Mouse (Mus musculus) C2C12 (cell line): ENCODE measurements around the gene Ly6g6d. TPM values are rescaled to one million over a fixed set of nuclear protein-coding genes. Genes with fewer than 3 reads are reported as not detected.
A peak's percentile ranks its signal among the peaks of the same experiment; 100 is the strongest.

Source experiments
- H3K27me3 ChIP-seq: one replicate; pipeline ENCODE4 v1.6.1; 2011; ENCODE audit not compliant: control insufficient read depth, insufficient read depth, insufficient read length
- H3K36me3 ChIP-seq: one replicate; pipeline ENCODE4 v1.6.1; 2011; ENCODE audit not compliant: control insufficient read depth, insufficient read depth
- H3K4me3 ChIP-seq: one replicate; pipeline ENCODE4 v1.5.1; 2011; ENCODE audit warnings: mild to moderate bottlenecking, control low read depth; ENCODE audit not compliant: poor library complexity, insufficient read depth, severe bottlenecking
- H3K79me2 ChIP-seq: one replicate; pipeline ENCODE4 v1.6.1; 2011; ENCODE audit not compliant: control insufficient read depth, insufficient read depth
- H3K79me3 ChIP-seq: one replicate; pipeline ENCODE4 v1.6.1; 2011; ENCODE audit warnings: low read depth, control low read depth
- H3ac ChIP-seq: one replicate; pipeline ENCODE3; 2011; ENCODE audit warnings: low read depth; ENCODE audit not compliant: control insufficient read depth, insufficient read length
- CEBPB ChIP-seq: IDR thresholded peaks from one replicate; pipeline ENCODE4 v1.6.1; 2011; ENCODE audit warnings: low read depth, mild to moderate bottlenecking, control low read depth, moderate library complexity
- CTCF ChIP-seq: IDR thresholded peaks from one replicate; pipeline ENCODE4 v1.5.1; 2011; ENCODE audit not compliant: control insufficient read depth, insufficient read depth, insufficient read length
- FOSL1 ChIP-seq: IDR thresholded peaks from one replicate; pipeline ENCODE4 v1.8.0; 2011; ENCODE audit warnings: mild to moderate bottlenecking, low read length; ENCODE audit not compliant: poor library complexity, insufficient read depth, severe bottlenecking
- MAX ChIP-seq: IDR thresholded peaks from one replicate; pipeline ENCODE4 v1.6.1; 2011; ENCODE audit warnings: mild to moderate bottlenecking, control low read depth
- MYOD1 ChIP-seq: IDR thresholded peaks from one replicate; pipeline ENCODE4 v1.6.1; 2011; ENCODE audit warnings: low read depth; ENCODE audit not compliant: control insufficient read depth, insufficient read length
- MYOG ChIP-seq: IDR thresholded peaks from one replicate; pipeline ENCODE4 v1.6.1; 2011; ENCODE audit not compliant: control insufficient read depth, insufficient read length; ENCODE audit errors: extremely low read depth
- USF1 ChIP-seq: IDR thresholded peaks from one replicate; pipeline ENCODE4 v1.6.1; 2011; ENCODE audit warnings: low read depth, mild to moderate bottlenecking, control low read depth, moderate library complexity
- polyA plus RNA-seq: library from polyadenylated mRNA; unstranded; fragments of >200 nt; fragmentation: generic; extraction: Trizol; gene quantifications from one replicate; pipeline ENCODE4 v1.2.1, GENCODE M21; 2012; ENCODE audit warnings: missing spikeins

Ly6g6d gene
- polyA plus RNA-seq, 1 experiment: not detected

DNA sequence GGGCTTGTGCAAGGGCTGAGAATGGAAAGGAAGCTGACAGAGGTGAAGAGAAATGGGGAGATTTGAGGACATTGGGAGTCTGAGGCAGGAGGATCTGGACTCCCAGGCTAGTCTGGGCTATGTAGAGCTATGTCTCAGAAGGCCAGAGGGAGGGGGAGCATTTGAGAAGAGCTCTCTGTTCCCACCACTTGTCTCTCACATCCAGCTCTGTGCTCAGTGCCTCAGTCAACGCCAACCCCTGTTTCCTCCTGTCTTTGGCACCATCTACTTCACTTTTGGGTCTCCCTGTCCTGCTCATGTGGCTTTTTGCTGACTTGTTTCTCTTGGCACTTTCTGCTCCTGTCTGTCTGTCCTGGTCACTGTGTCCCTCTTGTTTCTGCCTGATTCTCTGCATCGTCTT, 580 bp downstream of the Ly6g6d start:
- TF ChIP-seq CTCF (no peak), MYOD1 (no peak), USF1 (no peak), CEBPB (no peak), FOSL1 (no peak), MYOG (no peak)
- no peaks in the 10 kb centered on the region for H3K79me3 ChIP-seq
- H3K36me3 ChIP-seq: no peaks in the 10 kb centered on the region

DNA sequence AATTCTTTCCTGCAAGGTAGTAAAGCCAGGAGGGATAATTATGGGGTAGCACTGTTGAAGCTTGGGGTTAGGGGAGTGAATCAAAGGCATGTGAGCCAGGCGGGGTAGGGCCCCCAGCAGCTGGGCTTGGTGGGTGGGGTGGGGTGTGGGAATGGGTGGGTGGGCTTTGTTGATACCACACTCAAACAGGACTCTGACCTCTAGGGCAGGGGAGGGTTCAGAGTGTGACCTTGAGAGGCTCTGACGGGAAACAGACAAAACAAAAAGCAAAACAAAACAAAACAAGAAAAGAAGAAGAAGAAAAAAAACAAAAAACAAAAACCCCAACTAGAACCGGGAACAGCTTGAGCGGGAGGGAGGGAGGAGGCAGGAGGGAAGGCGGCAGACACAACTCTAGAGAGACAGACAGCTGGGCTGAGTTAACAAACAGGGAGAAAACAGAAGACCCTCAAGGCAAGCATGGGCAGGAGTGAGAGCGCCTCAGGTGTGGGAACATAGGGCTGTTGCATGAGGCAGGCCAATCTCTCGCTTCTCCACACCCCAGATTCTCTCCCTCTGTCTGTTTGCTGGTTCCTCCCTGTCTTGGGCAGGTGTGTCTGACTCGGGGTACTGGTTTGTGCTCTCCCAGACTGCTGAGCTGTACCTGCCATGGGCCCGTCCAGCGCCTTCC, 1.2 kb downstream of the Ly6g6d start, which contains the start of gene Ly6g6e:
Gene Ly6g6e (plus strand): TSS at position 396 of the 670 bp plus-strand sequence.
- H3K27me3 ChIP-seq: peaks cover 19% of the 10 kb centered on the region
- no peak for TF ChIP-seq FOSL1
- H3K79me2 ChIP-seq: no peaks in the 10 kb centered on the region
- H3K79me3 ChIP-seq: no peaks in the 10 kb centered on the region
- H3ac ChIP-seq: peak within 1 kb of the TSS; percentile 42
- no peaks in the 10 kb centered on the region for H3K36me3 ChIP-seq
- no peak within 1 kb of the TSS for H3K4me3 ChIP-seq

More for the DNA sequence above, 580 bp downstream of the Ly6g6d start:
- Histone ChIP-seq H3ac (no peak overlapping the region), H3K4me3 (no peak overlapping the region), H3K27me3 (peaks cover 19% of the 10 kb centered on the region), H3K79me2 (no peaks in the 10 kb centered on the region)

DNA sequence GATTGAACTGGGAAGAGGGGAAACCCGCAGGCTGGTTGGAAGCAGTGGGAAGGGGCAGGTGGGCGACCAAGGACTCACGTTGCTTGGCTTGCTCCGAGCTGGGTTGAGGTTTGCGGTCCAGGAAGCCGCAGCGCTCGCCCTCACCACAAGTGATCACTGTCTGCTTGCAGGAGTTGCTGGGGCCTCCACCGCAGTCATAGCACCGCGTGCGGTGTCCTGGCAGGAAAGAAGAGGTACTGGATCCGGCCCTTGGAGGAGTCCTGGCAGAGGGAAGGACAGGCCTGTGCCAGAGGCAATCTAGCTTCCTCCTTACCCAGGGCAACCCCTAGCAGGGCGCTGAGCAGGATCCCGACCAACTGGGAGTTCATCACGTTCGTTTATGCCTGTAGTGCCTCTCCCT, 3.8 kb downstream of the Ly6g6d start:
- Histone ChIP-seq H3K4me3 (no peak overlapping the region), H3K27me3 (peaks cover 17% of the 10 kb centered on the region), H3K36me3 (no peaks in the 10 kb centered on the region), H3K79me3 (no peaks in the 10 kb centered on the region), H3K79me2 (no peaks in the 10 kb centered on the region), H3ac (no peak overlapping the region)
- TF ChIP-seq MYOG: no peak
- TF ChIP-seq MYOD1: no peak
- TF ChIP-seq MAX: no peak
- TF ChIP-seq CTCF: no peak
- no peak for TF ChIP-seq USF1
- no peak for TF ChIP-seq FOSL1
- no peak for TF ChIP-seq CEBPB

DNA sequence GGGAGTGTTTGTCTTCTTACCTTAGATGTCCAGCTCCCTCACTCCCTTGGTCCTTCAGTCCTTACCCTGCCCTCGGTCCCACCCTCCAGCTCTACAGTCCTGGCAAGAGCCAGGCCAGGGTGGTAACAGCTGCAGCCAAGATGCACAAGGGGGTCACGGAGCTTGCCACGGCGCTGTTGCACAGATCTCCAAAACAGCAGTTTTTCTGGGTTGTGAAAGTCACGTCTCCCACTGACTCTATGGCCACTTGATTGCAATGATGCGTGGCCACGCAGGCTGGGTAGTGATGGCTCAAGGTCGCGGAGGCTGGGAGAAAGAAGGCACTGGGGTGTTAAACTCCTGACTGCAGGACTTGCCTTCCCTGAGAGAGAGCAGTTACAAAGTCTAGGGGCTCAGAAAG, 6.4 kb downstream of the Ly6g6d start:
- Histone ChIP-seq H3ac (no peak overlapping the region), H3K27me3 (peaks cover 3% of the 10 kb centered on the region), H3K79me2 (no peaks in the 10 kb centered on the region), H3K4me3 (no peak overlapping the region), H3K36me3 (no peaks in the 10 kb centered on the region), H3K79me3 (no peaks in the 10 kb centered on the region)
- TF ChIP-seq CTCF (no peak), FOSL1 (no peak), MYOG (no peak), USF1 (no peak), CEBPB (no peak), MYOD1 (no peak), MAX (no peak)

DNA sequence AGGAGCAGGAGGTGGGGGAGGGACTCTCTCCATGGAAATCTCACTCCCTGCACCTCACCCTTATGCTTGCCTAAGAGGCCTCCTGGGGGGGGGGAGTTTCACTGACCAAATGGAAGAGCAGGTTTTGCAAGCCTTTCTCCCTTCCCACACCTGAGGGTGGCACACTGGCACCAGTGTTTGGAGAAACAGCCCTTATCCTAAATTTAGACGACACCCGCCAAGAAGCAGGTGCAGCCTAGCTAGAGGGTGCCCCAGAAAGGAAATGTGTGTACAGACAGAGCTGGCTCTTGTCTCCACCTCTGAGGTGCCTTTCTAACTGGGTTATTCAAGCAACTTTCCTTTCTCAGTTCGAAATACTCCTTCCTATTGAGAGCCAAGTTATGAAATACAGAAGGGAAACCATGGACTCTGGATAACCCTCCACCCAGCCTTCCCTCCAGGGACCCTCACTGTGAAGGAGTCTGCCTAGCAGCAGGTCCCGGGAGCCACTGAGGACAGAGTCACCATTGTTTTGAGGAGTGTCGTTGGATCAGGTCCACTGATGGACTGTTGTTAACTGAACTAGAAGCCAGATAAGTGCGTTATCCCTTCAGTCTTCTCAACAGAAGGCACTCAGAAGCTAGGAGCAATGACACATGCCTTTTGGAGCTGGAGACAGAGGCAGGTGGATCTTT, 7.2 kb downstream of the Ly6g6d start:
- TF ChIP-seq CTCF (no peak), MYOD1 (no peak), CEBPB (no peak), MYOG (no peak), USF1 (no peak), FOSL1 (no peak), MAX (no peak)
- no peak overlapping the region for H3K4me3 ChIP-seq
- no peak overlapping the region for H3ac ChIP-seq
- H3K27me3 ChIP-seq: peaks cover 3% of the 10 kb centered on the region
- no peaks in the 10 kb centered on the region for H3K36me3 ChIP-seq
- no peaks in the 10 kb centered on the region for H3K79me2 ChIP-seq
- H3K79me3 ChIP-seq: no peaks in the 10 kb centered on the region
